Mouse (Mus musculus) heart, adult 2 months (tissue): ENCODE measurements around the gene Fmo5. TPM values are rescaled to one million over a fixed set of nuclear protein-coding genes. Genes with fewer than 3 reads are reported as not detected.

ENCODE experiments used
- DNase-seq, 2 experiments: peaks; one replicate each; pipeline ENCODE4 v3.0.0; 2021
- H3K27ac ChIP-seq: fragments of 200-600 bp; 2 replicates; pipeline ENCODE4 v1.8.1; 2022
- H3K27me3 ChIP-seq: fragments of 200-500 bp; 2 replicates; pipeline ENCODE4 v1.6.1; 2012; ENCODE audit warnings: mild to moderate bottlenecking, low read length, inconsistent platforms, mixed read lengths; ENCODE audit not compliant: control insufficient read depth, insufficient read depth
- H3K36me3 ChIP-seq: fragments of 200-500 bp; 2 replicates; pipeline ENCODE4 v1.6.1; 2012; ENCODE audit warnings: low read length, inconsistent platforms; ENCODE audit not compliant: control insufficient read depth, insufficient read depth
- H3K4me1 ChIP-seq: fragments of 200-500 bp; 2 replicates; pipeline ENCODE4 v1.6.1; 2011; ENCODE audit warnings: low read length; ENCODE audit not compliant: control insufficient read depth, insufficient read depth
- H3K4me3 ChIP-seq: fragments of 200-600 bp; 2 replicates; pipeline ENCODE4 v1.8.1; 2022
- H3K79me2 ChIP-seq: fragments of 200-500 bp; replicated peaks from 2 replicates; pipeline ENCODE4 v1.6.1; 2012; ENCODE audit warnings: mild to moderate bottlenecking, inconsistent platforms, low read length, moderate library complexity, mixed read lengths; ENCODE audit not compliant: control insufficient read depth, insufficient read depth
- H3K9ac ChIP-seq: fragments of 200-500 bp; 2 replicates; pipeline ENCODE4 v1.6.1; 2012; ENCODE audit warnings: low read depth, mild to moderate bottlenecking, control low read depth, inconsistent platforms, low read length, mixed read lengths
- CTCF ChIP-seq: fragments of 200-600 bp; IDR thresholded peaks from 2 replicates; pipeline ENCODE4 v1.8.1; 2022; ENCODE audit warnings: antibody characterized with exemption, mild to moderate bottlenecking, moderate library complexity
- EP300 ChIP-seq: fragments of 200-500 bp; IDR thresholded peaks from 2 replicates; pipeline ENCODE4 v1.6.1; 2011; ENCODE audit warnings: low read depth, low read length, control low read depth; ENCODE audit not compliant: insufficient read depth
- POLR2A ChIP-seq: fragments of 200-500 bp; IDR thresholded peaks from 2 replicates; pipeline ENCODE4 v1.6.1; 2011; ENCODE audit warnings: mild to moderate bottlenecking, low read depth, low read length, control low read depth; ENCODE audit not compliant: insufficient read depth
- WGBS: fragments of 180-500 bp; shearing (Covaris S2); methylation state at CpG from one replicate; pipeline ENCODE4 v1.1.7; 2018; 5-methylcytosine and 5-hydroxymethylcytosine counted together
- intact Hi-C: fragments of 180-260 bp; cut with DNase I; formaldehyde crosslinking; loops from one replicate; pipeline ENCODE4 v1.15.1; 2025
- microRNA-seq, 2 experiments: library from miRNA; unstranded; fragments of <30 nt; microRNA quantifications; one replicate each; pipeline ENCODE4 v1.2.0; 2021
- polyA plus RNA-seq: library from polyadenylated mRNA; depleted of rRNA; stranded (reverse); fragments of >200 nt; gene quantifications from 2 replicates; pipeline ENCODE4 v1.2.3, GENCODE M21; 2012; rRNA removed
- total RNA-seq, 2 experiments: library from RNA; stranded (reverse); gene quantifications; 2 replicates each; pipeline ENCODE4 v1.2.3; 2021

The Fmo5 gene
- total and polyA plus RNA-seq, 3 experiments: 7.4 to 15.0 (median 13.6) TPM

- H3K79me2 ChIP-seq: no peaks in the 10 kb centered on the region
- intact Hi-C loops: no loop called here
- DNase-seq: no peak
- H3K36me3 ChIP-seq: peaks cover 2% of the 10 kb centered on the region; the same call in 1 of the 2 replicates
- H3K27ac ChIP-seq: no peak overlapping the region
- no peak overlapping the region for H3K9ac ChIP-seq
- WGBS: 75% methylated on average over 9 of the region's 9 CpGs
- TF ChIP-seq EP300: no peak
- no peaks in the 10 kb centered on the region for H3K4me1 ChIP-seq
- no peak overlapping the region for H3K4me3 ChIP-seq
- H3K27me3 ChIP-seq: no peaks in the 10 kb centered on the region
Observed at GRCm38 (mm10) chr3:97696866-97697265, 68.3 kb downstream of the Fmo5 start.

DNA sequence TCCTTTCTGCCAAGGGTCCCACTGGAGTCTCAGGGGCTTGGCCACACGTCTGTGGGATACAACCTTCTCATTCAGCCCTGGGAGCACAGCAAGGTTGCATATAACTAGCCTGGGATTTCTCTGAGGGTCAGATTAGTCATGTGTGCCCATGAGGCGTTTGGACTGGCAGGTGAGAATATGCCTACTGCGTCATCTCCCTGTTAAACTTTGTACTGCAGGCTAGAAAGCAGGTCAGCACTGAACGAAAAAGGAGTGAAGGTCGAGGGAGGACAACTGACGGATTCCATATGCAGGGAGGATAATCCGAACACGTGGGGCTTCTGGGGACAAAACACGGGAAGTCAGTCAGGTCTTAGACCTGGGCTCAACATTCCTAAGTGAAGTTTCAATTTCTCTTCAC, 68.7 kb downstream of the Fmo5 start:
- 61% methylated on average over 9 of the region's 9 CpGs for WGBS
- no peaks in the 10 kb centered on the region for H3K27me3 ChIP-seq
- no peaks in the 10 kb centered on the region for H3K79me2 ChIP-seq
- H3K27ac ChIP-seq: no peak overlapping the region
- no peaks in the 10 kb centered on the region for H3K4me1 ChIP-seq
- no peak overlapping the region for H3K4me3 ChIP-seq
- H3K9ac ChIP-seq: no peak overlapping the region
- intact Hi-C loops: no loop called here
- no peak for TF ChIP-seq EP300
- no peak for TF ChIP-seq POLR2A
- no peak for TF ChIP-seq CTCF
- H3K36me3 ChIP-seq: peaks cover 2% of the 10 kb centered on the region; the same call in 1 of the 2 replicates
- DNase-seq: no peak

DNA sequence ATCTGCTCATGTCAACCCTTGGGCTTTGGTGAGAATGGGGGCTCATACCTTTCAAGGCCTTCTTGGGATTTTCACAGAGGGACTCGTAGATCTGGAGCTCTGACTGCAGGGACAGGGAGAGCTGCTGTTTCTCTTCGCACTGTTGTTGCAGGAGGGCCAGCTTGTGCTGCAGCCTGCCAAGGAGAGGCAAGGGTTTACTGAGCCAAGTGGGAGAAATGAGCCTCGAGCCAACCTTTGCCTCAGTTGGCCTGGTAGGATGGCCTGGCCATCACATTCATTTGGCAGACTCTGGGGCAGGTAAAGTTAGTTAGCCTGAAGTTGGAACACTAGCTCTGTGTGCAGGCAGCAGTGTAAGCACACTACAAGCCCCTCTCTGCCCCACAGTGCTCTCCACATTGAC, 70.5 kb downstream of the Fmo5 start:
- peak in 1 of 2 experiments; percentile 22 for DNase-seq
- Histone ChIP-seq H3K36me3 (peaks cover 2% of the 10 kb centered on the region; the same call in 1 of the 2 replicates), H3K4me3 (no peak overlapping the region), H3K79me2 (no peaks in the 10 kb centered on the region), H3K4me1 (no peaks in the 10 kb centered on the region), H3K27me3 (no peaks in the 10 kb centered on the region), H3K9ac (no peak overlapping the region), H3K27ac (no peak overlapping the region)
- 50% methylated on average over 3 of the region's 3 CpGs for WGBS
- intact Hi-C loops: no loop called here
- TF ChIP-seq POLR2A (no peak), EP300 (no peak), CTCF (no peak)

GRCm38 (mm10) chr3:97701198-97701597, 72.6 kb downstream of the Fmo5 start:
- 57% methylated on average over 3 of the region's 3 CpGs for WGBS
- no peak overlapping the region for H3K27ac ChIP-seq
- DNase-seq: no peak
- intact Hi-C loops: no loop called here
- TF ChIP-seq POLR2A: no peak
- TF ChIP-seq CTCF: no peak
- no peak for TF ChIP-seq EP300
- no peaks in the 10 kb centered on the region for H3K27me3 ChIP-seq
- H3K4me1 ChIP-seq: no peaks in the 10 kb centered on the region
- no peak overlapping the region for H3K4me3 ChIP-seq
- H3K9ac ChIP-seq: no peak overlapping the region
- peaks cover 2% of the 10 kb centered on the region; the same call in 1 of the 2 replicates for H3K36me3 ChIP-seq
- H3K79me2 ChIP-seq: no peaks in the 10 kb centered on the region

DNA sequence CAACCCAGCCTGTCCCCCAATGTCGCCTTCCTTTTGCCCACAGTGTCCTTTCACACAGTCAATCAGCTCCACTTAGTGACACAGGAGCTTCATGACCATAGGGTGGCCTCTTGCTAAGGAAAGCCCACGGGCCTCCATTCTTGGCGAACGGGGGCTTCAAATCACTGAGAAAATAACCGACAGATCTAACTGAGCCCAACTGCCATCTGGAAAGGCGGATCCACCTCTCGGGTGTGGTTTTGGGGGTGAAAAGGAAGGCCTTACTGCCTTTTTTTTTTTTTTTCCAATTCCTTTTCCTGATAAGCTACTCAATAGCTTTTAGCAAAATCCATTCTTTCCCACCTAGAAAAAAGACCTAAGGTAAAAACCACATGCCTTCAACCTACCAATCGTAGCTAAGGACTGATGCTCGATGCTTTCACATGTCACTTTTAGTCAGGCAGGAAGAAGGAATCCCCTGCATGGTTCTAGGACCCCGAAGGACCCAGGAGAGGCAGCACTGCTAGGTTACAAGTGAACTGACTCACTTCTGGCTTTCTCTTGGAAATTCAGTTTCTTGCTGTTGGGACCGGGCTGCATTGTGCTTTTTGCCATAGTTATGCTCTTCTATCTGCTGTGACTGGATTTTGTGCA, 74.0 kb downstream of the Fmo5 start:
- no peaks in the 10 kb centered on the region for H3K27me3 ChIP-seq
- no peak overlapping the region for H3K4me3 ChIP-seq
- no peak for TF ChIP-seq POLR2A
- TF ChIP-seq CTCF: no peak
- TF ChIP-seq EP300: no peak
- DNase-seq: no peak
- H3K9ac ChIP-seq: no peak overlapping the region
- peaks cover 2% of the 10 kb centered on the region; the same call in 1 of the 2 replicates for H3K36me3 ChIP-seq
- intact Hi-C loops: no loop called here
- WGBS: 84% methylated on average over 11 of the region's 11 CpGs
- no peaks in the 10 kb centered on the region for H3K79me2 ChIP-seq
- H3K27ac ChIP-seq: no peak overlapping the region
- H3K4me1 ChIP-seq: no peaks in the 10 kb centered on the region

Small RNA genes lying within 50 kb of the gene (microRNA-seq; reads per million reads assigned to microRNA genes)
- gene Mir7225: 0 to 0.39 reads per million in 2 experiments

Other genes starting within 250 kb of the Fmo5 start
- not detected for gene Olfr1402, start 206.8 kb upstream of the Fmo5 start, total RNA-seq
- gene Olfr1402, start 206.8 kb upstream of the Fmo5 start, polyA plus RNA-seq: not detected in 2 replicates
- gene Chd1l, start 18.6 kb upstream of the Fmo5 start, total RNA-seq: 10 to 100 TPM in 1 of 2 experiments, 1 to 10 TPM in 1; 9.8 to 10.5 TPM
- gene Chd1l, start 18.6 kb upstream of the Fmo5 start, polyA plus RNA-seq: 4.6 and 7.7 TPM in 2 replicates
- 10 to 100 TPM; 20.2 to 20.6 TPM for gene Prkab2, start 29.4 kb downstream of the Fmo5 start, total RNA-seq
- 21.6 and 45.2 TPM in 2 replicates for gene Prkab2, start 29.4 kb downstream of the Fmo5 start, polyA plus RNA-seq
- gene Gm17651, start 45.9 kb downstream of the Fmo5 start, total RNA-seq: not detected
- gene Gm17651, start 45.9 kb downstream of the Fmo5 start, polyA plus RNA-seq: not detected in 2 replicates